Mouse (Mus musculus) c-Kit-negative CD71-positive TER-119-positive erythroid progenitor cells, embryonic 14.5 days (primary cell): ENCODE measurements around the gene Spryd3.

Experiments used
- DNase-seq: peaks from one replicate; pipeline ENCODE4 v3.0.0-alpha.2; 2013; ENCODE audit warnings: low read depth, low spot score

Gene Spryd3

GRCm38 (mm10) chr15:102073559-102074069 lies 62.4 kb downstream of the Spryd3 start, which contains the start of gene Eif4b:
Eif4b (plus strand) TSS chr15:102073773.
- peak; percentile 97 for DNase-seq

- DNase-seq = no peak
Observed at GRCm38 (mm10) chr15:102072963-102073558, 63.0 kb downstream of the Spryd3 start.

GRCm38 (mm10) chr15:102070476-102071467 lies 65.3 kb downstream of the Spryd3 start:
- DNase-seq = no peak
